Mouse (Mus musculus) limb, embryonic 12.5 days (tissue): Measurements from ENCODE around the gene Rab4b. TPM values are rescaled to one million over a fixed set of nuclear protein-coding genes. Genes with fewer than 3 reads are reported as not detected.

Experiments
- ATAC-seq: fragments of 200-750 bp; cut with Nextera tagmentation; 2 replicates; pipeline ENCODE4 v1.8.0; 2017; ENCODE audit warnings: low read depth, moderate TSS enrichment; ENCODE audit not compliant: insufficient number of reproducible peaks, insufficient read depth, low FRiP score, low TSS enrichment
- H3K27ac ChIP-seq: fragments of 300-500 bp; sonication (generic); 2 replicates; pipeline ENCODE4 v1.5.1; 2016; ENCODE audit warnings: mild to moderate bottlenecking, moderate library complexity
- H3K27me3 ChIP-seq: fragments of 300-500 bp; sonication (generic); 2 replicates; pipeline ENCODE4 v1.6.1; 2016; ENCODE audit warnings: mild to moderate bottlenecking, moderate library complexity
- H3K36me3 ChIP-seq: fragments of 300-500 bp; sonication (generic); 2 replicates; pipeline ENCODE4 v1.6.1; 2016; ENCODE audit warnings: mild to moderate bottlenecking, moderate library complexity
- H3K4me1 ChIP-seq: fragments of 300-500 bp; sonication (generic); replicated peaks from 2 replicates; pipeline ENCODE4 v1.6.1; 2016
- H3K4me2 ChIP-seq: fragments of 300-500 bp; sonication (generic); 2 replicates; pipeline ENCODE4 v1.6.1; 2016; ENCODE audit warnings: mild to moderate bottlenecking, moderate library complexity
- H3K4me3 ChIP-seq: fragments of 300-500 bp; sonication (generic); replicated peaks from 2 replicates; pipeline ENCODE4 v1.5.1; 2016; ENCODE audit warnings: mild to moderate bottlenecking
- H3K9ac ChIP-seq: fragments of 300-500 bp; sonication (generic); replicated peaks from 2 replicates; pipeline ENCODE4 v1.6.1; 2016; ENCODE audit warnings: mild to moderate bottlenecking, moderate library complexity
- H3K9me3 ChIP-seq: fragments of 300-500 bp; sonication (generic); 2 replicates; pipeline ENCODE4 v1.6.1; 2016; ENCODE audit warnings: mild to moderate bottlenecking, moderate library complexity
- WGBS: fragments of 180-500 bp; shearing (Covaris S2); methylation state at CpG from one replicate; pipeline ENCODE4 v1.1.7; 2016; 5-methylcytosine and 5-hydroxymethylcytosine counted together
- polyA plus RNA-seq: library from polyadenylated mRNA; unstranded; fragments of >200 nt; fragmentation: Nextera tagmentation; extraction: Ambion mirVana; gene quantifications from 2 replicates; pipeline ENCODE4 v1.2.1, GENCODE M21; 2016

Gene Rab4b
- polyA plus RNA-seq, 1 experiment from 2014 or later, result 60.0 TPM

DNA sequence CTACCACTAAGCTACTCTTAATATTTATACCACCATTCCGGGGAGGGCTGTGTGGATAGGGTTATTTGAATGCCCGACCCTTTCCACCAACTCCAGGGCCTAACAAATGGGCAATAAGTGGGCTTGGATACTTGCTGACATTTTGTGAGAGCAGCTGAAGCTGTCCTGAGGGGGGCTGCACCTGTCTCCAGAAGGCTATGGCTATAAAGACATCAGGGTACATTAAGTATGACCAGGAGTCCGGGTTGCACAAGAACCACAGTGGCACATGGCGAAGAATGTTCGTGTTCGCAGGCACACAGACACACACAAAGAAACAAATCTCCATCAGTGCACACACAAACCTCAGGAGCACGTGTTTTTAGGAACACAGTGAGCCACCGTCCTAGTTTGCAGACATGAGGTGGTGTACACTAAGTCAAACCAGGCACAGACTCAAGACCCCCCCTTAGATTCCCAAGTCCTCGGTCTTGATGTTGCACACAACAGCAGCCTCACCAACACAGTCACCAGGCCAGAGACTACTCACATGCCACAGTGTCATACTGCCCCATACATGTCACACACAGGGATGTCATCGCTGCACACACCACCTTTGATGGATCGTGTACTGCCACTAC lies 11.1 kb downstream of the Rab4b start:
- H3K9me3 ChIP-seq, result no peaks in the 10 kb centered on the region
- H3K36me3 ChIP-seq, result peaks cover 53% of the 10 kb centered on the region
- H3K27me3 ChIP-seq, result no peaks in the 10 kb centered on the region
- WGBS, result 75% methylated on average over 11 of the region's 11 CpGs
- H3K9ac ChIP-seq, result peak overlapping the region; percentile 9
- peak overlapping the region; percentile 72 for H3K4me3 ChIP-seq
- no peak for ATAC-seq
- peaks cover 40% of the 10 kb centered on the region for H3K4me1 ChIP-seq
- H3K4me2 ChIP-seq, result peak overlapping the region; percentile 84
- H3K27ac ChIP-seq, result peak overlapping the region; percentile 98

DNA sequence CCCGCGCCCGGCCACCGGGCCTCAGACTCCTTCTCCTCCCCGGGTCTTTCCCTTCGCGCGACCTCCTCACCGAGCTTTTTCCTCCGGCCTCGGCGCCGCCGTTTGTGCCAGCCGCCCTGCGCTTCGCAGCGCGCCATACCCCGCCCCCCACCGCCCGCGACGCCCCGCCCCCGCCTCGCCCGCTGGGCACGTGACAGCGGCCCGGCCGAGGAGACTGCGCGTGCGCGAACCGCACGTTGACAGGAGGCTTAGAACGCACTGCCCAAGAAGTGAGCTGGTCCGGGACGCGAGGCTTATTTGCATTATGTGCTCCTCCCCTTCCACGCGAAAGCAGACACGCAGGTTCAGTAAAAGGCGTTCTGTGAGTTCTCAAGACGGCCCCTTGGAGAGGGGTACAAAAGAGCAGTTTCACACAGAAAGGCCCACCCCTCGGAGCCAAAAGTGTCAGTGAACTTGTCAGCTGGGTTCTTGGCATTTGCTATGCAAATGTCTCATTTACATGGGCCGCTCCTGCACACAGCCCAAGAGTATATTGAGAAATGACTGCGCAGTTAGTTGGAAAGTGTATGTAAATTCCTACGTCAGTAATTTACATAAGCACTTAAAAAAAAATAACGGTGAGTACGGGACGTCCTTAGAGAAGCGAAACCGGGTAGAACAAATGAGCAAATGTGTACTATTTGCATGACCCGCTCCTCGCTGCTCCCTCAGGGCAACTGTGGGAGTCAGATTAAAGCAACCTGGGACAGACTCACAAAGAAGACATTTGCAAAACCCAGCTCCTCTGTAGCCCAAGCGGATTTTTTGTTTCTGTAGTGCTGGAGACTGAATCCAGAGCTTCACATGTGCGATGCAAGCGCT lies 11.9 kb downstream of the Rab4b start, which contains the start of gene Egln2:
TSS of gene Egln2 (minus strand) at position 189 of the 861 bp plus-strand sequence.
- Histone ChIP-seq H3K27ac (peak within 1 kb of the TSS; percentile 98), H3K4me2 (peak within 1 kb of the TSS; percentile 84), H3K27me3 (no peaks in the 10 kb centered on the region), H3K4me3 (peak within 1 kb of the TSS; percentile 72), H3K9ac (peak within 1 kb of the TSS; percentile 83), H3K9me3 (no peaks in the 10 kb centered on the region), H3K4me1 (peaks cover 45% of the 10 kb centered on the region), H3K36me3 (peaks cover 53% of the 10 kb centered on the region)
- 1% methylated on average over 61 of the region's 61 CpGs for WGBS
- ATAC-seq, result peak; percentile 69

DNA sequence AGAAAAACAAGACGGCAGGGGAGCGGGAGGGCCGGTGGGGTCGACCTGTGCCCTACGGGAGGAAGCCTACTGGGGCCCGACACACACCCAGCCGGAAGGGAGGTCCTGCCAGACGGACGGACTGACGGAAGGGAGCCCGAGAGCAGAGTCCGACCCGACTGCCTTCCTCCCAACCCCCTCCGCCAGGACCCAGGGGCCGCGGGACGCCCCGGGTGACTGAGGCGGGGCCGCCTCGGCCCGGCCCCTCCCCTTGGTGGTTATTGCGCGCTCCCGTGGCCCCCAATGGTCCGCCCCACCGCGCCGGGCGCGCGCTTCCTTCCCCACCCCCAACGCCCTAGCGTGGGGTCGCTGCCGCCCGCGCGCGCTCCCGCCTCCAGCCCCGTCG lies 12.5 kb downstream of the Rab4b start:
- no peaks in the 10 kb centered on the region for H3K9me3 ChIP-seq
- peak overlapping the region; percentile 83 for H3K9ac ChIP-seq
- peak overlapping the region; percentile 98 for H3K27ac ChIP-seq
- peaks cover 47% of the 10 kb centered on the region for H3K4me1 ChIP-seq
- peak; percentile 65 for ATAC-seq
- peaks cover 53% of the 10 kb centered on the region for H3K36me3 ChIP-seq
- WGBS, result under 1% methylated on average over 26 of the region's 43 CpGs
- no peaks in the 10 kb centered on the region for H3K27me3 ChIP-seq
- H3K4me2 ChIP-seq, result peak overlapping the region; percentile 84
- peak overlapping the region; percentile 72 for H3K4me3 ChIP-seq

DNA sequence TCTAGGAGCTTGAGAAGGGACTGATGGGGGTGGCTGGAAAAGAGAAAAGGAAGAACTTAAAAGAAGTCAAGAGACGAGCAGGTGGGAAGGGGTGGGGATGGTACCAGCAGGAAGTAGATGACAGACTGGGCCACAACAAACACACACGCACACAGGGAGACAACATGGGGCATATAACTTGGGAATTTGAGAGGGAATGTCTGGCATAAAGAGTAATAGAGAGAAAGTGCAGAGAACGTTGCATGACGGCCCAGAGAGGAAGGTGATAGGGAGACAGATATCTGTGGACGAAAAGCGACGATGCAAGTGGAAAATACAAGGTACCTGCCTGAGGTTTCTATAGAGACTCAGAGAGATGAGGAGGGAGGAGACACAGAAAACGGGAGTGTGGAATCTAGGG lies 13.0 kb downstream of the Rab4b start:
- no peaks in the 10 kb centered on the region for H3K9me3 ChIP-seq
- no peak for ATAC-seq
- peak overlapping the region; percentile 83 for H3K9ac ChIP-seq
- peaks cover 53% of the 10 kb centered on the region for H3K36me3 ChIP-seq
- no peaks in the 10 kb centered on the region for H3K27me3 ChIP-seq
- H3K4me1 ChIP-seq, result peaks cover 47% of the 10 kb centered on the region
- peak overlapping the region; percentile 98 for H3K27ac ChIP-seq
- 5% methylated on average over 8 of the region's 8 CpGs for WGBS
- peak overlapping the region; percentile 72 for H3K4me3 ChIP-seq
- H3K4me2 ChIP-seq, result peak overlapping the region; percentile 84

DNA sequence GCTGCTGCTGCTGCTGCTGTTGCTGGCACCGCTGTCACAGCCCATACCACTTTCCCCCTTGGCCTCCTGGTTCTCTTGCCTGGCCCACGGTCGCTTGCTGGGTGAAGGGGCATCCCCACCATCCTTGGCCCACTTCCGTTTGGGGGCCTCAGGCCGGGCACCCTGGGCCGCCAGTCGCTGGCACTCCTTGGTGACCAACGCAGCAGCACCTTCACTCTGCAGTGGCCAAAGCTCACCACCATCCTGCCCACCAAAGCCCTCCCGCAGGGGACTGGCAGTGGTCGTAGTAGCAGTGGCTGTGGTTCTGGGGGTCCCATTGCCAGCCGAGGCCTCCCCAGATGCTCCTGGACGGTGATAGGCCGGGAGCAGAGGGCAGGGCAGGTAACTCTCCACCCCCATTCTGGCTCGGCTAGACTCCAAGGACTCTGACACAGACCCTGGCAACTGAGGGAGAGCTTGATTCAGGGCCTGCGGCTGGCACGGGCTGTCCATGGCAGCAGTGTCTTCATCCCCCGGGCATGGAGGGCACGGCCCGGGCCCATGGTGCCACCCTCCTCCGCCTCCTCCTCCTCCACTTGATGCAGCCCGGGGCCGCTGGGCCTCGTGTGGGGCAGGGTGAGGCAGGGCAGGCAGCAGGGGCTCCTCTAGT lies 13.6 kb downstream of the Rab4b start:
- Histone ChIP-seq H3K4me2 (peak overlapping the region; percentile 84), H3K27ac (no peak overlapping the region), H3K4me1 (peaks cover 50% of the 10 kb centered on the region), H3K27me3 (no peaks in the 10 kb centered on the region), H3K9me3 (no peaks in the 10 kb centered on the region), H3K4me3 (peak overlapping the region; percentile 72), H3K9ac (peak overlapping the region; percentile 83), H3K36me3 (peaks cover 53% of the 10 kb centered on the region)
- no peak for ATAC-seq
- 77% methylated on average over 23 of the region's 23 CpGs for WGBS

DNA sequence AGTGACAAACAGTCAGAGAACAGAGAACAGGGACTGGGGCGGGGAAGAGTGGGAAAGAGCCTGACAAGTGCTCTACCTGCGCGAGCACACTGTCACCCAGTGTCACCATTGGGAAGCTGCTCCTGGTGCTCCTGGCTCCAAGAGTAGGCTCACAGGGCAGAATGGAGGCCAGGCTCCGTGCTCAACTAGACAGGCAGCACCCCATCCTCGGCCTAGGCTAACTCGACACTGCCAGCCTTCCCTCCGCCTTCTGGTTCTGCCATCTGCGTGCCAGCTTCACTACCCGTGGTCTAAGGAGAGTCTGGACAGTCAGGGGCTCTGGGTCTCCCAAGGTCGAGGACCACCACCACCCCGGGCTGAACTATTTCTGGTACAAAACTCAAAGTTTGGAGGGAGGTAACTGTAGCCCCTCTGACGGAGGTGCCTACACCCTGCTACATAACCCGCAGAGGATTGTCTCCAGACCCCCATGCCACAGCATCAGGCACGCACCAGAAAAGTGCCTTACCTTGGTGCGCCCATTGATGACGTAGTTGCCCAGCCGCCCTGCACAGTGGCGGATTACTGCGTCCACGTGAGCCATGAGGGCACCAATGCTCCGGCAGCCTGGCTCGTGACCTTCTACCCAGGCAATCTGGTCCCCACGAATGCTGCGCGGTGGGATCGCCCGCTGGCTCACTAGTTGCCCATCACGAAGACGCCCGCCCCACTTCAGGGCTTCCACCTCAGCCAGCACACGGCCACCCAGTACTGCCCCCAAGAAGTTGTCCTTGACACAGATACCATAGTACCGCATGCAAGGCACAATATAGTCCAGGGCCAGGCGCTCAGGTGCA lies 14.4 kb downstream of the Rab4b start:
- H3K27me3 ChIP-seq, result no peaks in the 10 kb centered on the region
- peak overlapping the region; percentile 72 for H3K4me3 ChIP-seq
- H3K9ac ChIP-seq, result peak overlapping the region; percentile 83; the same call in 1 of the 2 replicates
- no peak overlapping the region for H3K27ac ChIP-seq
- H3K4me2 ChIP-seq, result peak overlapping the region; percentile 84
- ATAC-seq, result no peak
- peaks cover 58% of the 10 kb centered on the region for H3K36me3 ChIP-seq
- H3K9me3 ChIP-seq, result no peaks in the 10 kb centered on the region
- H3K4me1 ChIP-seq, result peaks cover 53% of the 10 kb centered on the region
- WGBS, result 82% methylated on average over 33 of the region's 33 CpGs

DNA sequence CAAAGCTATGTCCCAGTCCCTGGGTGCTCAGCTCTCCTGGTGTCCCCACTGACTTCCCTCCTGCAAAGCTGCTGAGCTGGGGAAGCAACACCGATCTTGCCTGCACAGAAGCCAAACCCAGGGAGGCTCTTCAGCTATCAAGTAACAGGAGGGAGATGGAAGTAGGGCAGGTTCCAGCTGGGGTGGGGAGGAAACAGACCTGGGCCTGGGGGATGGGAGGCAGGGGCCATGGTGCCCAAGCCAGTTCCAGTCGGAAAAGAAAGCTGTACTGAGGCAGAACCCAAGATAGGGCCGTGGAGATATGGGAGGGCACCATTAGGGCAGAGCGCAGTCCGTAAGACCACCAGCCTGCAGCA lies 15.3 kb downstream of the Rab4b start:
- Histone ChIP-seq H3K27me3 (no peaks in the 10 kb centered on the region), H3K4me1 (peaks cover 53% of the 10 kb centered on the region), H3K9ac (peak overlapping the region; percentile 5), H3K9me3 (no peaks in the 10 kb centered on the region), H3K36me3 (peaks cover 67% of the 10 kb centered on the region), H3K4me2 (peak overlapping the region; percentile 84), H3K27ac (no peak overlapping the region), H3K4me3 (no peak overlapping the region; the same call in 1 of the 2 replicates)
- ATAC-seq, result no peak
- WGBS, result 91% methylated on average over 5 of the region's 5 CpGs

DNA sequence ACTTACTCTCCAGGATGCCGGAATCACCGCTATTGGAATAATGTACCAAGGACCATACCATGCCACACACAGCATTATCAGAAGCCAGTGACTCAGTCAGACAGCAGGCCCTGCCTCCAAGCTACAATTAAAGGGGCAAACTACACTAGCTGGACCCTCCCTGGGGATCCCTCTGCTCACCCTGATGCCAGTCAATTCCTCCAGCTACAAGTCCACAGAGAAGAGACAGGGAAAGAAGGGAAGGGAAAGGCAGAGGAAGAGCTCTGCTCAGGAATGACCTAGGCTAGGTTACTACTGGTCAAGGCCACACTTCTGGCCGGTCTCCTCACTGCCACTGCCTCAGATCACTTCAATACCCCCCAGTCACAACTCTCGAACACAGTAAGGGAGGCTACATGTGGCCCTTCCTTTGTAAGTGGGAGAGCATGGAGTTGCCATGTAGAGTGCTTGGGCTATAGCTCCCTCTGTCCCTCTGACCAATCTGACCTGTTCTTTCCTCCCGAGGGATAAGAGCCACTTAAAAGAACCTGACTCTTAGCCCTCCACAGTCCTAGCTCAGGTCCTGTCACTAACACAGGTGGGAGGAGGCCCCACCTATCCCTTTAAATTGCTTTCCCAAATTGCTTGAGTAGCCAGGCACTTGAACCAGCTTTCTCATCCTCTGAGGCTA lies 15.8 kb downstream of the Rab4b start:
- H3K9me3 ChIP-seq, result no peaks in the 10 kb centered on the region
- H3K4me3 ChIP-seq, result no peak overlapping the region
- WGBS, result 84% methylated on average over 5 of the region's 5 CpGs
- peak overlapping the region; percentile 5 for H3K9ac ChIP-seq
- ATAC-seq, result no peak
- H3K4me2 ChIP-seq, result peak overlapping the region; percentile 84
- no peaks in the 10 kb centered on the region for H3K27me3 ChIP-seq
- H3K27ac ChIP-seq, result no peak overlapping the region
- peaks cover 72% of the 10 kb centered on the region for H3K36me3 ChIP-seq
- peaks cover 52% of the 10 kb centered on the region for H3K4me1 ChIP-seq

DNA sequence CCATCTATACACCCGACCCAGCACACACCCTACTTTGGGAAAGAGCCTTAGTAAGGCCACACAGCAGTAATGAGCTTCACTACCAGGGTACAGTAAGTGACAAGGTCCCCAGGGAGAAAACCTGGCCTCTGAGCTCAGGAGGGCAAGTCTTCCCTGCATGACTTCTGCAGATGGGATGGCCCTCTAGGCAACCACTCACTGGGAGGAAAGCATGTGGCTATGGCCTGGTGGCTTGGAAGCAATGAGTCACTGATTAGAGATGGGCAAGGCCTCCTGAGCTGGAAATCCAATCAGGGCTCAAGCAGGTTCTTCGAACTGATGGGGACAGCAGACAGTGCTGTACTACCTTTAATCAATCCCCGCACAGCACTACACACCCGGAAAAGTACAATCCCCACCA lies 17.0 kb downstream of the Rab4b start:
- Histone ChIP-seq H3K9me3 (no peaks in the 10 kb centered on the region), H3K4me2 (no peak overlapping the region), H3K27ac (no peak overlapping the region; the same call in 1 of the 2 replicates), H3K27me3 (no peaks in the 10 kb centered on the region), H3K4me1 (peaks cover 44% of the 10 kb centered on the region), H3K9ac (no peak overlapping the region), H3K36me3 (peaks cover 82% of the 10 kb centered on the region), H3K4me3 (no peak overlapping the region)
- ATAC-seq, result no peak
- 91% methylated on average over 4 of the region's 4 CpGs for WGBS

DNA sequence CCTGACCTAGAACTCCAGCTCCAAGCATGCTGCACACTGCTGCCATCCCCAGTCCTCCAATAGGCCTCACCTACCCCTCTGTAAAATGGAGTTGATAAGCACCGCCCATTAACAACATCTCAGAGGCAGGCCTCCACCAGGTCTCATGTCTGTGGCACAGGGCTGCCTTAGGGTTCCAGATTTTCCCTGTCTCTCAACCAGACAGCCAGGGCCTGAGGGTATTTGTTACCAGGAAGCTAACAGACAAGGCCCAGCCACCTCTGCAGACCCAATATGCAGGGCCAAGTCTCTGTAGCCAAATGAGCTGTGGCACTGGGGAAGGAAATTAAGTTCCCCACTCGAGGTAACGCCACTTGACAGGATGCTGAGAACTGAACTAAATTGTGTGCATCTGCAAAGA lies 17.8 kb downstream of the Rab4b start:
- H3K27me3 ChIP-seq, result no peaks in the 10 kb centered on the region
- H3K4me1 ChIP-seq, result peaks cover 44% of the 10 kb centered on the region
- H3K4me3 ChIP-seq, result no peak overlapping the region
- no peak for ATAC-seq
- H3K27ac ChIP-seq, result no peak overlapping the region
- H3K9me3 ChIP-seq, result no peaks in the 10 kb centered on the region
- H3K9ac ChIP-seq, result no peak overlapping the region; the same call in 1 of the 2 replicates
- no peak overlapping the region for H3K4me2 ChIP-seq
- peaks cover 84% of the 10 kb centered on the region for H3K36me3 ChIP-seq
- WGBS, result 84% methylated on average over 3 of the region's 3 CpGs
